Mouse (Mus musculus) olfactory bulb, adult 2 months (tissue): ENCODE data around the gene Prss54. TPM values are rescaled to one million over a fixed set of nuclear protein-coding genes. Genes with fewer than 3 reads are reported as not detected.
"Not testable (repeated sequence)": the region's sequence is repeated elsewhere in the genome, so short reads cannot be mapped to it uniquely, and the experiment has no call there.

ENCODE experiments used
- H3K27ac ChIP-seq: fragments of 200-500 bp; 2 replicates; pipeline ENCODE4 v1.5.1; 2012; ENCODE audit warnings: low read depth, low read length; ENCODE audit not compliant: insufficient read depth
- H3K4me1 ChIP-seq: fragments of 200-500 bp; 2 replicates; pipeline ENCODE4 v1.6.1; 2012; ENCODE audit warnings: low read length; ENCODE audit not compliant: control insufficient read depth, insufficient read depth
- H3K4me3 ChIP-seq: fragments of 200-500 bp; 2 replicates; pipeline ENCODE4 v1.5.1; 2012; ENCODE audit warnings: mild to moderate bottlenecking, low read depth, low read length, moderate library complexity; ENCODE audit not compliant: insufficient read depth
- CTCF ChIP-seq: fragments of 200-500 bp; IDR thresholded peaks from 2 replicates; pipeline ENCODE4 v1.5.1; 2012; ENCODE audit warnings: low read depth, mild to moderate bottlenecking, low read length, moderate library complexity; ENCODE audit not compliant: insufficient read depth
- POLR2A ChIP-seq: fragments of 200-500 bp; IDR thresholded peaks from 2 replicates; pipeline ENCODE4 v1.6.1; 2012; ENCODE audit warnings: mild to moderate bottlenecking, low read depth, low read length, moderate library complexity; ENCODE audit not compliant: insufficient read depth
- WGBS: fragments of 180-500 bp; shearing (Covaris S2); methylation state at CpG from one replicate; pipeline ENCODE4 v1.1.7; 2018; 5-methylcytosine and 5-hydroxymethylcytosine counted together
- polyA plus RNA-seq: library from polyadenylated mRNA; stranded (reverse); fragments of >200 nt; gene quantifications from 2 replicates; pipeline ENCODE4 v1.2.4, GENCODE M21; 2012; ENCODE audit warnings: low replicate concordance; ENCODE audit not compliant: missing spikeins, insufficient read depth, insufficient read length

Prss54 gene
- not detected in 2 replicates for polyA plus RNA-seq

GRCm38 (mm10) chr8:95576240-95576639 lies at the start of gene Prss54:
TSS of gene Prss54 (minus strand) at chr8:95576340.
- 84% methylated on average over 10 of the region's 10 CpGs for WGBS
- Histone ChIP-seq H3K27ac (no peak within 1 kb of the TSS), H3K4me3 (no peak within 1 kb of the TSS), H3K4me1 (no peaks in the 10 kb centered on the region)
- TF ChIP-seq POLR2A, result no peak
- no peak for TF ChIP-seq CTCF

DNA sequence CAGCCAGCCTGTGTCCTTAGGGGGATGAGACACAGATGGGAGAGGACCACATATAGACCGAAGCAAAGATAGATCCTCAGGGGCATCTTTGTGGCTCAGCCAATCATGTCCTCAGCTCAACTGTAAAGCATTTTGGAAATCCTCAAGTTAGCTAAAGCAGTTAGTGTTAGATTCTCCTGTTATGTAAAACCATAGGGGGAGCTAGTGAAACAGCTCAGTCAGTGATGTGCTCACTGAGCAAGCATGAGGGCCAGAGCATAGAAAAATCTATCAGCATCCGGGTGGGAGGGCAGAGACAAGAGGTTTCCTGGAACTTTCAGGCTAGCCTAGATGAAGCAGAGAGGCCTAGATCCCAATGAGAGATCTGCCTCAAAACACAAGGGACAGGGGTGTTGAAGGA lies 48.7 kb upstream of the Prss54 start:
- WGBS, result 78% methylated on average over 2 of the region's 2 CpGs

DNA sequence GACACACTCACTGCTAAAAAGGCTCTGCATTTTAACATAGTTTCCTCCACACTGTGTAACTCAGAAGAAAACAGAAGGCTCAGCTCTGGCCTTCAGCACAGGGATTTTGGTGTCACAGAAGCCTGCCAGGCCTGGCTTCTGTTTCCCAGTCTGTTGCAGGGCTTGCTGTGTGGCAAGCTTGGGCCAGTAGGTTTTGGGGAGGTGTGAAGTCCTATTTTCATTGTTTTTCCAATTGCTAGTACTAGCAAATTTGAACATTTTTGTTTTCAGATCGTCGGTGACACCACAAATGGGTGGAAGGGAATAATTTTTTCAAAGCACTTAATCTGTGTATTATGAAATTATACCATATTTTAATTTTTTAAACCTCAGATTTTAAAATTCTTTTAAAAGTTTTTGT lies 43.9 kb upstream of the Prss54 start:
- TF ChIP-seq CTCF, result no peak
- no peak for TF ChIP-seq POLR2A
- 92% methylated on average over 2 of the region's 2 CpGs for WGBS
- Histone ChIP-seq H3K4me3 (no peak overlapping the region), H3K4me1 (no peaks in the 10 kb centered on the region), H3K27ac (no peak overlapping the region)

More for the DNA sequence above, 48.7 kb upstream of the Prss54 start:
- Histone ChIP-seq H3K4me1 (no peaks in the 10 kb centered on the region), H3K27ac (no peak overlapping the region), H3K4me3 (no peak overlapping the region)
- TF ChIP-seq CTCF, result no peak

GRCm38 (mm10) chr8:95616383-95616782 lies 40.2 kb upstream of the Prss54 start:
- TF ChIP-seq POLR2A, result no peak
- TF ChIP-seq CTCF, result no peak
- no peak overlapping the region for H3K27ac ChIP-seq
- H3K4me3 ChIP-seq, result no peak overlapping the region
- WGBS, result 87% methylated on average over 7 of the region's 7 CpGs
- H3K4me1 ChIP-seq, result peaks cover 11% of the 10 kb centered on the region

- no peak for TF ChIP-seq POLR2A
- TF ChIP-seq CTCF, result no peak
- H3K4me1 ChIP-seq, result peaks cover 25% of the 10 kb centered on the region
- no peak overlapping the region for H3K4me3 ChIP-seq
- H3K27ac ChIP-seq, result 0 out of 2 replicates have a peak overlapping the region, but pooled peaks have one; percentile 11
- 51% methylated on average over 5 of the region's 5 CpGs for WGBS
These were observed 35.6 kb upstream of the Prss54 start for GRCm38 (mm10) chr8:95611769-95612168.

DNA sequence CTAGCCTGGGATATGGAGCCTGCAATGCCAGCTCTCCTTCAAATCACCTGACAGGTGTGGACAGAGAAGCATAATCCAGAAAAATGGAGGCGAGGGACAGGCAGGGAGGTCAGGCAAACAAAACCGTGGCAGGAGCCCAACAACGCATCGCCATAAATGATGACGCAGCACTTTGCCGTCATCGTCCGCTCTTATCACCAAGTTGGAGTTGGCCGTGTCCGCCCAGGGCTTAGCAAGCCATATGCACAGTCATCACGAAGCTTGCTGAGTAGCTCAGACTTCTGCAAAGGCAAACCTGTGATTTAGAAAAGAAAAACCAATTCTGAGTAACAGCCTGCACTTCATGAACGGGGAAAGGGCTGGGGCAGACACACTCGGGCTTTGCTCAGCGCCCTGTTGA lies 34.6 kb upstream of the Prss54 start:
- no peak for TF ChIP-seq CTCF
- no peak for TF ChIP-seq POLR2A
- Histone ChIP-seq H3K4me3 (no peak overlapping the region), H3K4me1 (peaks cover 25% of the 10 kb centered on the region), H3K27ac (peak overlapping the region; percentile 80)
- WGBS, result 53% methylated on average over 14 of the region's 14 CpGs

DNA sequence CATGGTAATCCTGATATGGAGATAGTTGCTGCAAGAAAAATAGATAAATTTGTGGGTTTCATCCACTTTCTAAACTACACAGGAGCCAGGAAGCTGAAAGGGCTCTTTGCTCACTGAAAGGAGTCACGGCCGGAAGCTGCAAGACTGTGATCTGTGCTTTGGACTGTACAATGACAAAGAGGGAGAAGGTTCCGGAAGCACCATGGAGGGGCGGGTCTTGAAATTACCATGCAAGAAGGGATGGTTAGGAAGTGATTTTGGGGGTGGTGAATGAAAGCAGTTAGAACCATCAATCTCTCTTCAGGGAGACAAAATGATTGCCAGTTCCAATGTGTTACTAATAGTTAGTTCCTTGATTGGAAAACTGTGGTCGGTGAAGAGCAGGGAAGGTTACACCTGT lies 33.3 kb upstream of the Prss54 start:
- no peak for TF ChIP-seq POLR2A
- no peak for TF ChIP-seq CTCF
- Histone ChIP-seq H3K27ac (no peak overlapping the region), H3K4me3 (no peak overlapping the region), H3K4me1 (peaks cover 25% of the 10 kb centered on the region)
- WGBS, result 42% methylated on average over 5 of the region's 5 CpGs

GRCm38 (mm10) chr8:95607210-95607609 lies 31.1 kb upstream of the Prss54 start:
- Histone ChIP-seq H3K4me1 (peaks cover 18% of the 10 kb centered on the region), H3K27ac (peak overlapping the region; percentile 91), H3K4me3 (no peak overlapping the region)
- TF ChIP-seq CTCF, result no peak
- TF ChIP-seq POLR2A, result no peak
- WGBS, result 10% methylated on average over 9 of the region's 9 CpGs

GRCm38 (mm10) chr8:95606509-95606908 lies 30.4 kb upstream of the Prss54 start:
- WGBS, result 13% methylated on average over 4 of the region's 5 CpGs
- H3K4me3 ChIP-seq, result not testable (repeated sequence)
- Histone ChIP-seq H3K27ac (peak overlapping the region; percentile 59), H3K4me1 (peaks cover 15% of the 10 kb centered on the region)

DNA sequence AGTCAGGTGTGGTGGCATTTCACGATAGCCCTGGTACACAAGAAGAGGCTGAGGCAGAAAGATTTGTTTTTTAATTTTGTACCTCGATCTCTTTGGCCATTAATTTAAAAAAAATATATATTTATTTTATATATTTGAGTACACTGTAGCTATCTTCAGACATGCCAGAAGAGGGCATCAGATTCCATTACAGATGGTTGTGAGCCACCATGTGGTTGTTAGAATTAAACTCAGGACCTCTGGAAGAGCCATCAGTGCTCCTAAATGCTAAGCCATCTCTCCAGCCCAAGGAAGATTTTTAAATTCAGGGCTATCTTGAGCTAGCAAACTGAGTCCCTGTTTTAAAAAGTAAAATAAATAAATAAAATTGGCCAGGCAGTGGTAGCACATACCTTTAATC lies 26.0 kb upstream of the Prss54 start:
- TF ChIP-seq CTCF (no peak), POLR2A (no peak)
- Histone ChIP-seq H3K27ac (no peak overlapping the region), H3K4me3 (no peak overlapping the region), H3K4me1 (peaks cover under 1% of the 10 kb centered on the region; the same call in 1 of the 2 replicates)
- WGBS, result 74% methylated on average over 2 of the region's 2 CpGs

DNA sequence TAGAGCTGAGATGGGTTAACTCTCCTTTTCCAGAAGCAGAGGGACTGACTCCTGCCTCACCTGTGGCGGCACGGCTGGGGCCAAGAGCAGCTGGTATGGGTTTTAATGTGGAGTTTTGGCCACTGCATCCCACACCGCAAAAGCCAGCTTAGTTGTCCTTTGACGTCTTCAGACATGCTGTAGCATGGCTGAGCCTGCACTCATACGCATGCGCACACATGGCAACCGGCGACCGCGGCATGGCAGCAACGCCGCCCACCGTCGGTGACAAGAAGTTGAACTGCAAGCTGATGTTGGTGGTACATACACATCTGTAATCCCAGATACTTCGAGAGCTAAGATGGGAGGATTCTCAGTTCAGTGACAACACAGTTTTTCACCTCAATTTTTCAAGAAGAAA lies 25.2 kb upstream of the Prss54 start:
- no peak overlapping the region for H3K4me3 ChIP-seq
- no peak overlapping the region for H3K27ac ChIP-seq
- 70% methylated on average over 15 of the region's 15 CpGs for WGBS
- TF ChIP-seq POLR2A (no peak), CTCF (no peak)
- H3K4me1 ChIP-seq, result no peaks in the 10 kb centered on the region
